ENCODE assay signal across 8 mouse cellular contexts in the genomic region with DNA sequence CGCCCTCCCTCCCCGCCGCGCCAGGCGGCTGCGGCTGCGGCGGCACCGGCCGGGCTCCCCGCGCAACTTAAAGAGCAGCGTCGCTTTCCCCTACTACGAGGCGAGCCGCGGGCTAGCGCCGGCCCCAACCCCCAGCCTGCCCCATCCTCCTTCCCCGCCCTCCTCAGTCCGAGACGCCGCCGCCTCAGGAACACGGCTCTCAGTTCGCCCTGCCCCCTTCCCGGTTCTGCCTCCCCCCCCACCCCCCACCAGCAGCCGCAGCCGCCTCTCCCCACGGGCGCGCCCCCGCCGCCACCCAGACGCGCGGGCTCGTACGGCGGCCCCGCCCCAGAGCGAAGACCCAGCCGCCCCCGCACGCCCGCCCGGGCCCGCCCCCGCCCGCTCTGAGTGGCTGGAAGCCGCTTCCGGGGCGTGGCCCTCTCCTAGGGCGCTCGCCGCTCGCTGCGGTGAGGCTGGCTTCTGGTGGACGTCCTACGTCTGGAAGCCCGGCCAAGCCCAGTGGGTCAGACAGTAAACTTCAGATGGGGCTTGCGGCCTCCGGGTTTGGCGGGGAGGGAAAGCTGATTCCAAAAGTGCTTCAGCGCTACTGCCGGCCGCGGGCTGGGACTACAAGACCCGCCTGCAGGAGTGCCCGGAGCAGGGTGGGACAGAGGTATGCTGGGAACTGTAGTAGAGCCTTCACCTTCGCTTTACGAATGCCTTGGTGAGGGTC. TPM values are rescaled to one million over a fixed set of nuclear protein-coding genes. Genes with fewer than 3 reads are reported as not detected.
A peak's percentile ranks its signal among the peaks of the same experiment; 100 is the strongest.
DNase-seq lines count a peak whose midpoint lies in the region; ATAC-seq and TF ChIP-seq lines count a peak whose summit lies in the region.

Gene Ptpn12 (minus strand): TSS at position 92 of the 712 bp plus-strand sequence.

- peak; percentile 86 for DNase-seq in G1E (ENCODE audit: low spot score)
- peak; percentile 95 to 98 for DNase-seq in cerebellum, adult 18-20 months
- DNase-seq in forebrain, postnatal 0 days, result peak; percentile 96
- peak; percentile 97 for DNase-seq in heart, postnatal 4 days
- peak; percentile 92 to 94 for DNase-seq in layer of hippocampus, adult 8-10 months (ENCODE audit: low spot score in 2 of 2)
- DNase-seq in ovary, adult 18-20 months (ENCODE audit: low spot score), result peak; percentile 96
- DNase-seq in thymus, postnatal 0 days (ENCODE audit: low spot score), result peak; percentile 94

- H3K36me3 ChIP-seq in G1E (replicated peaks), result no peaks in the 10 kb centered on the region
- H3K36me3 ChIP-seq in forebrain, postnatal 0 days (ENCODE audit: insufficient read depth), result no peaks in the 10 kb centered on the region
- H3K36me3 ChIP-seq in lung, embryonic 15.5 days, result no peaks in the 10 kb centered on the region

- peak within 1 kb of the TSS; percentile 62 for H3K4me2 ChIP-seq in forebrain, postnatal 0 days (ENCODE audit: low read depth)
- H3K4me2 ChIP-seq in lung, embryonic 15.5 days, result peak within 1 kb of the TSS; percentile 55

- peak within 1 kb of the TSS; percentile 96 for H3K4me3 ChIP-seq in G1E (ENCODE audit: low read depth, low read length)
- peak within 1 kb of the TSS; percentile 98 for H3K4me3 ChIP-seq in forebrain, postnatal 0 days (ENCODE audit: low read depth, low read length)
- H3K4me3 ChIP-seq in lung, embryonic 15.5 days, result peak within 1 kb of the TSS; percentile 99

- 2% methylated on average over 62 of the region's 73 CpGs for WGBS in forebrain, postnatal 0 days
- WGBS in lung, embryonic 15.5 days, result under 1% methylated on average over 48 of the region's 73 CpGs

- H3K4me1 ChIP-seq in G1E (ENCODE audit: insufficient read depth, low read depth, low read length), result peaks cover 21% of the 10 kb centered on the region
- peaks cover 13% of the 10 kb centered on the region for H3K4me1 ChIP-seq in forebrain, postnatal 0 days (ENCODE audit: insufficient read depth)
- peaks cover 20% of the 10 kb centered on the region for H3K4me1 ChIP-seq in lung, embryonic 15.5 days

- peak; percentile 81 for ATAC-seq in G1E (ENCODE audit: extremely low read depth, insufficient number of reproducible peaks, low FRiP score, poor library complexity, severe bottlenecking)
- peak; percentile 94 for ATAC-seq in forebrain, postnatal 0 days
- ATAC-seq in lung, embryonic 15.5 days (ENCODE audit: borderline replicate concordance, extremely low read depth, low FRiP score, low TSS enrichment), result peak; percentile 97

- H3K27me3 ChIP-seq in G1E (ENCODE audit: insufficient read depth, low read length), result no peaks in the 10 kb centered on the region
- H3K27me3 ChIP-seq in forebrain, postnatal 0 days (ENCODE audit: insufficient read depth, low read length), result no peaks in the 10 kb centered on the region
- H3K27me3 ChIP-seq in lung, embryonic 15.5 days, result no peaks in the 10 kb centered on the region

- TF ChIP-seq CTCF in G1E (IDR thresholded peaks at IDR 0.05; ENCODE audit: low read depth, low read length), result no peak
- TF ChIP-seq CTCF in forebrain, postnatal 0 days (IDR thresholded peaks at IDR 0.05; ENCODE audit: low read depth), result peak; percentile 47

- H3K9me3 ChIP-seq in G1E (replicated peaks), result no peaks in the 10 kb centered on the region
- H3K9me3 ChIP-seq in forebrain, postnatal 0 days (ENCODE audit: low read length), result no peaks in the 10 kb centered on the region
- no peaks in the 10 kb centered on the region for H3K9me3 ChIP-seq in lung, embryonic 15.5 days

- H3K27ac ChIP-seq in forebrain, postnatal 0 days (ENCODE audit: low read depth, low read length), result peak within 1 kb of the TSS; percentile 98
- peak within 1 kb of the TSS; percentile 99 for H3K27ac ChIP-seq in lung, embryonic 15.5 days

- peak within 1 kb of the TSS; percentile 97 for H3K9ac ChIP-seq in forebrain, postnatal 0 days
- H3K9ac ChIP-seq in lung, embryonic 15.5 days, result peak within 1 kb of the TSS; percentile 99

RNA-seq across cellular contexts. Expression of gene Ptpn12, which starts in this region (rescaled TPM):
- total RNA-seq in G1E (2014; fragmentation: Nextera tagmentation) (112 and 137 TPM in 2 replicates), G1E (2017) (84.7 and 95.6 TPM in 2 replicates)
- 25.4 and 59.0 TPM in 2 replicates for polyA plus RNA-seq in G1E (2012)
- 27.7 and 31.8 TPM in 2 replicates for total RNA-seq in forebrain, postnatal 0 days (2014; rRNA removed)
- 10.9 and 12.1 TPM in 2 replicates for polyA plus RNA-seq in forebrain, postnatal 0 days (2015; fragmentation: Nextera tagmentation; extraction: Ambion mirVana)
- total RNA-seq in heart, postnatal 4 days (2021), result 10 to 100 TPM; 50.0 to 53.0 TPM
- total RNA-seq in layer of hippocampus, adult 8-10 months (2022), result 10 to 100 TPM; 36.3 to 42.8 (median 38.0) TPM
- 24.3 and 27.5 TPM in 2 replicates for polyA plus RNA-seq in lung, embryonic 15.5 days (2015; fragmentation: Nextera tagmentation; extraction: Ambion mirVana)
- polyA plus RNA-seq in thymus, postnatal 0 days (2015; fragmentation: Nextera tagmentation; extraction: Ambion mirVana), result 21.2 and 21.6 TPM in 2 replicates

Comparison
In these comparisons a context has a peak if more than half of its experiments do, and no peak if none do; other contexts are left out.
1. Peak in every context shown above with its lines: DNase-seq, ATAC-seq, H3K4me3 ChIP-seq and H3K27ac ChIP-seq.